Mouse (Mus musculus) embryonic stem cell, embryonic (primary cell): ENCODE data around the gene Adgrf4.

ENCODE experiments used
- CTCF ChIA-PET, 4 experiments: fragments of 300-600 bp in 2 of 4; fragments of 350-600 bp in 2 of 4; sonication (Branson Sonifier 250); formaldehyde crosslinking; loops; one replicate each; lab custom pipeline; 2022; ENCODE audit warnings: inconsistent platforms in 2 of 4; lab: Charles Lee
- POLR2A ChIA-PET, 4 experiments: fragments of 300-600 bp in 2 of 4; fragments of 350-600 bp in 2 of 4; sonication (Branson Sonifier 250); formaldehyde crosslinking; loops; one replicate each; lab custom pipeline; 2022; ENCODE audit warnings: antibody characterized with exemption in 4 of 4, inconsistent platforms in 1 of 4; lab: Charles Lee

Adgrf4 gene

DNA sequence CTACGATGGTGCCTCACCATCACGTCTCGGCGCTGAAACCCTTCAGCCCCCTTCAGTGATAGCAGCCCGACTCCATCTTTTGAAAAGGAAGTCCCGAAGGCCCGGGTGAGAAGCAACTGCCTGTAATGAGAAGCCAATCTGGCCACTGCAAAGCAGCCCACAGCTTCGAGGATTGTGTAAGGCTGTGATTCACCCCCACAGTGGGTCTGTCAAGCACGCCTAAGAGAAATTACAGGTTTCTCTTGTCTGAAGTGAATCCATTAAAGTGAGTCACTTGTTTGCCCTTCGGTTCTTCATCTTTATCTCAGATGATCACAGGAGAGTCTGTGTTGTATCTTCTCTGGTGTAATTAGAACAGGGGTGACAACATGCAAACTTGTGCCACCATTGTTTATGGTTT lies at the start of gene Adgrf4:
TSS of gene Adgrf4 (minus strand) at position 149 of the 400 bp plus-strand sequence.
- POLR2A ChIA-PET, result interaction anchor here in 1 of 4 experiments (0.6 kb wide), 1 partner anchor 1788 kb away, joined by 3 read pairs; no protein-coding TSS in a partner anchor
- CTCF ChIA-PET, result no interaction called here

GRCm38 (mm10) chr17:42741801-42742217 lies 49.7 kb upstream of the Adgrf4 start, which contains the start of gene Adgrf2:
Gene Adgrf2 (minus strand): TSS chr17:42742179.
- ChIA-PET CTCF (interaction anchor here in 1 of 4 experiments (0.6 kb wide), 1 partner anchor 274 kb away, joined by 4 read pairs; the partner anchor contains the start of gene Tnfrsf21), POLR2A (interaction anchor here in 1 of 4 experiments (0.7 to 0.8 kb wide), 2 partner anchors 33 to 358 kb away, joined by 3 to 4 read pairs; no protein-coding TSS in a partner anchor)

DNA sequence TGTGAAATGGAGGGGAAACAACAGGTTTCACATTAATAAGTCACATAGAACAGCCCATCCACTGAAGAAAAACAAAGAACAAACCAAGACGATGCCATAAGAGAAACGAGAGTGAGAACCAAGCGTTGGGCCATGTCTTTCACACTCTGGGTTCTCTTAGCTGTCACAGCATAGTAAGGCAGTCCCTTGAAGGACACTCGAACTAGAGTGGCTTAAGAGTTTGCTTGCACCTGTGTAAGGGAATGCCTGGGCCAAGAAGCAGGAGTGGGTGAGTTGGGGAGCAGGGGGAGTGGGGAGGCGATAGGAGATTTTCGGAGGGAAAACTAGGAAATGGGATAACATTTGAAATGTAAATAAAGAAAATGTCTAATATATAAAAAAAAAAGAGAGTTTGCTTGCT lies 46.7 kb upstream of the Adgrf4 start:
- POLR2A ChIA-PET, result no interaction called here
- CTCF ChIA-PET, result no interaction called here

GRCm38 (mm10) chr17:42717161-42717560 lies 25.1 kb upstream of the Adgrf4 start:
- ChIA-PET POLR2A (no interaction called here), CTCF (interaction anchor here (0.6 to 2.1 kb wide), 5 partner anchors 9 to 1857 kb away, joined by 3 to 9 read pairs (median 4); no protein-coding TSS in a partner anchor)

DNA sequence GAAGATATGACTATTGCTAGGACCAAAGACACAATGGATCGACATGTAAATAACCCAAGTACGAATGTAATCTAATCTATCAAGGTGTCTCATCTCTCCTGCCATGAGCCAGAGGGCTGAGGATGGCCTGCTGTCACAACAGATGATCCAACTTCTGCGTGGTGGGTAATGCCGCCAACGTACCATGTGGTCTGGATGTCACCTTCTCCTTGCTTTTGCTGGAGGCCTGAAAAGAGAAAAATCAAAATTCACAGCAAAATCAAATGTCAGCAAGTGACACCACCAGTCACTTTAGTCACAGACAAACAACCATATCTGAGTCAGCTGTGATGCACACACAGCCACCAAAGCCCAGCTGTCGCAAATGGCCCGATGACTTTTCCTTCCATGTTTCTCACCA lies 22.9 kb upstream of the Adgrf4 start:
- CTCF ChIA-PET, result no interaction called here

DNA sequence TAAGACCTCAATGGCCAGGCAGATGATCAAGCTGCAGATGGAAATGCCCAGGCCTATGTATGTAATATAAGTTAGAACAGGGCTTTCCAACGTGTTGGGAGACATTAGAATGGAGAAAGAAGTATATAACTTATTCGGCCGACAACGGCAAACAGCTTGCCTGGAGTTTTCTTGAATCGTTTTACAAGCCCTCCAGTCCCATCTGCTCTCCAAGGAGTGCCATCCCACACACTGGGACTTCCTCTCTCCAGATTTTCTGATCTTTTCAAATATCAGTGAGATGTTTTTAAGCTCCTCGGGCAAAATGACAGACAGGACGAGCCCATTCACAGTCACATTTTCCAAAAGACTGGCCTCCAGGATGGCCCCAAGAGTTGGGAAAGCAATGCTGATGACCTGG lies 18.6 kb upstream of the Adgrf4 start:
- ChIA-PET CTCF (no interaction called here), POLR2A (no interaction called here)

More for the DNA sequence above, 22.9 kb upstream of the Adgrf4 start:
- POLR2A ChIA-PET, result no interaction called here

GRCm38 (mm10) chr17:42705611-42706010 lies 13.5 kb upstream of the Adgrf4 start:
- CTCF ChIA-PET, result no interaction called here

DNA sequence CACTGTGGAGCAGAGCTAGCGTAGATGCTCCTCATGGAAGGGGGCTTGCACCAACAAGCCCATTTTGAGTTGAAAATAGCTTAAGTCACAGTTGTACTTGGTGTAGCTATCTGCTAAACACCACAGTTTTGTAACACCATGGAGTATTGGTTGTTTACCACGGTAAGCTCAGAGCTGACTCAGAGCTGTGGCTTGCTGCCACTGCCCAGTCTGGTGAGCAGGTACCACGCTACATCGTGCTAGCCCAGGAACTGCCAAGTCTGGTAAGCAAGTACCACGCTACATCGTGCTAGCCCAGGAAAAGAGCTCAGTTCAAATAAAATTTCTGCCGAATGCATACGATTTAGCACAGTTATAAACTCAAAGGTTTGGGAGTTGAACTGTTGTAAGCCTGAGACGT lies 10.1 kb upstream of the Adgrf4 start:
- ChIA-PET POLR2A (no interaction called here), CTCF (interaction anchor here in 2 of 4 experiments (1.2 to 1.7 kb wide), 3 partner anchors 24 to 89 kb away, joined by 3 to 8 read pairs (median 3); no protein-coding TSS in a partner anchor)

More at GRCm38 (mm10) chr17:42705611-42706010, 13.5 kb upstream of the Adgrf4 start:
- POLR2A ChIA-PET, result no interaction called here

DNA sequence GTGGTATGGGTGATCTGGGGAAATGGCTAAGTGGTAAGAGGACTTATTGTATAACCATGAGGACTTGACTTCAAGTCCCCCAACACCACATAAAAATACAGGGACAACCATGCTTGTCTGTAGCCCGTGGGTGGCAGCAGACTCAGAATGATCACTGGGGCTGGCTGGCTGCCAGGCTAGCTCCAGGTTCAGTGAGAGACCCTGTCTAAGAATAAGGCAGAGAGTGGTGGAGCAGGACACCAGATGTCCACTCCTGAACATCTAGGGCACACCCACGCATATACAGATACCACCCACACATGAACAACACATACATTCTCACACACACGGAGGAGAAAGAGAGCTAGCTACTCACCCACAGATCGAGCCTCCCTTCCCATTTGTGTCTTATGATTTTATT lies 2.6 kb upstream of the Adgrf4 start:
- CTCF ChIA-PET, result no interaction called here
- POLR2A ChIA-PET, result no interaction called here

DNA sequence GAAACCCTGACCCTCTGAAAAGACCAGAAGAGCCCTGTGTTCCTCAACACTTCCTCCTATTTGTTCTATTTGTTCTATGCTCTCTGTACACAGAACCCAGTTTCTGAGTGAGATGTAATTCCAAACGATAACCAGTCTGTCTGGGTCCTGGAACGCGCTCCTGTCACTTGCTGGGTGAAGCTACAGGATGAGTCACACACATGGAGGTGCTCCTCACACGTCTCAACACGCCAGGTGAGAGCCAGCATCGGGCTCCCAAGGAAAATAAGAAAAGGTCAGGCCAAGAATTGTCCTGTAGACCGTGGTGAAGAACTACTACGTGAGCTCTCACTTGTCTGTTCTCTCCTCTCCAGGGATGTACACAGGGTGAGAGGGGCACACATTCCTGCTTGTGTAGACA lies 1.6 kb downstream of the Adgrf4 start:
- CTCF ChIA-PET, result no interaction called here
- POLR2A ChIA-PET, result interaction anchor here in 1 of 4 experiments (0.6 kb wide), 1 partner anchor 184 kb away, joined by 3 read pairs; no protein-coding TSS in a partner anchor

- CTCF ChIA-PET, result interaction anchor here (0.5 to 1.4 kb wide), 8 partner anchors 14 to 894 kb away, joined by 3 to 5 read pairs (median 4); no protein-coding TSS in a partner anchor
- POLR2A ChIA-PET, result no interaction called here
Observed at GRCm38 (mm10) chr17:42658634-42659422, 33.3 kb downstream of the Adgrf4 start.

DNA sequence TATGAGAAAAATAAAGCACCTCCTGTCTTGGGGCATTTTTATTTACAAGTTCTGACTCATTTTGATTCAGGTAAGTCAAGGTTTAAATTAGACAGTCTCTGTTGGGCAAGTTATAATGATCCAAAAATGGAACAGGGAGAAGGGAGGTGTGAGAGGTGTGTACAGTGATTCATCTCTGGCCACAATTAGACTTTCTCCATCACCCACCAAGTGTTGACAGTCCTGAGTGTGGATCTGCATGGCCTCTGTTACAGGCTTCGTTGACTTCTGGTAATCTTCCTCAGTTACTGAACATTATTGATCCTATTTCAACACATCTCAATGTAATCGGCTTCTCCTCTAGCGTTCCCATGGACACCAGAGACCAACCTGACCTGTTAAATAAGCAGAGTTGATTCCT lies 48.7 kb downstream of the Adgrf4 start:
- ChIA-PET POLR2A (no interaction called here), CTCF (no interaction called here)

DNA sequence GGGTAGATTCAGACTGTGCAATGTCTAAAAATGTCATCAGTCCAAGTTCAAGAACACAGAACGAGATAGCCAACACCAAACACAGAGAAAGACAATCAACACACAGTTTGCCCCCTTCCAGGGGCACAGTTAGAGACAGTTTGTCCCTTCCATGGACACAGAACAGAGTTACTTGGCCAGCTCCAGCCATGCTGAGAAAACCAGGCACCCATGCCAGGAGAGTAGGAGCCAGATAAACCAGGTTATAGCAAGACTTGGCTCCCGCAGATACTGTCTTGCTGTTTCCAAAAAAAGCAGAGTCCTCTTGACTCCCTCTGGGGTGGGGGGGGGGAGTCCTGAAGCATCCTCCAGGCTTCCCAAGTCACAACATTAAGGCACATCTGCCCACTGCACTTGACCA lies 61.9 kb downstream of the Adgrf4 start:
- POLR2A ChIA-PET, result no interaction called here

GRCm38 (mm10) chr17:42613043-42613737 lies 78.9 kb downstream of the Adgrf4 start:
- CTCF ChIA-PET, result interaction anchor here (0.5 to 1.8 kb wide), 39 partner anchors 9 to 1577 kb away, joined by 3 to 8 read pairs (median 3); no protein-coding TSS in a partner anchor
- POLR2A ChIA-PET, result no interaction called here

More for the DNA sequence above, 61.9 kb downstream of the Adgrf4 start:
- CTCF ChIA-PET, result interaction anchor here in 1 of 4 experiments (0.9 kb wide), 1 partner anchor 17 kb away, joined by 3 read pairs; no protein-coding TSS in a partner anchor

DNA sequence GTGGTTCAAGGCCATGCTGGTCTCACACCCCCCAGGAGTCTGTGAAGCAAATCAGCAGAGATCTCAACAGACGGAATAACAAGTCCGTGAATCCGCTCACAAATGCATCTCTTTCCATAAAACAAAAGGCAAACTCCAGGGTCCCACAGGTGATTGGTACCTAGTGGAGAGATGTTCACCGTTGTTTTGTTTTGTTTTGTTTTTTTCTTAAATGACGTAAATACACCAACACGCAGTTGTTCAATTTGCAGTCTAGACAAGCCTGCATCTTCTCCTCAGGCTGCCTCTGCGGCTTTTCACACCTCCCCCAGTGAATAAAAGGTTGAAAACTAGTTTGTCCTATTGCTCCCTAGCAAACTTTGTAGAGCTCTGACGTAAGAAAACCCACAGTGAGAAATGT lies 80.8 kb downstream of the Adgrf4 start, which contains the start of gene Opn5:
TSS of gene Opn5 (minus strand) at position 101 of the 400 bp plus-strand sequence.
- ChIA-PET CTCF (interaction anchor here in 1 of 4 experiments (1.3 kb wide), 1 partner anchor 353 kb away, joined by 3 read pairs; no protein-coding TSS in a partner anchor), POLR2A (interaction anchor here in 1 of 4 experiments (1.0 kb wide), 1 partner anchor 10 kb away, joined by 3 read pairs; no protein-coding TSS in a partner anchor)

GRCm38 (mm10) chr17:42608270-42608669 lies 83.8 kb downstream of the Adgrf4 start:
- ChIA-PET POLR2A (interaction anchor here in 1 of 4 experiments (0.5 kb wide), 1 partner anchor 242 kb away, joined by 5 read pairs; no protein-coding TSS in a partner anchor), CTCF (interaction anchor here in 2 of 4 experiments (0.6 to 0.7 kb wide), 2 partner anchors 12 to 1744 kb away, joined by 3 to 18 read pairs; no protein-coding TSS in a partner anchor)
